Mouse (Mus musculus) bone marrow, adult 2 months (tissue): ENCODE measurements around the gene Pip4k2a. TPM values are rescaled to one million over a fixed set of nuclear protein-coding genes. Genes with fewer than 3 reads are reported as not detected.

Source experiments
- H3K27ac ChIP-seq: fragments of 200-500 bp; 2 replicates; pipeline ENCODE4 v1.5.1; 2012; ENCODE audit warnings: low read depth, mild to moderate bottlenecking, control low read depth, inconsistent platforms, low read length; ENCODE audit not compliant: control insufficient read depth, poor library complexity, insufficient read depth
- H3K4me1 ChIP-seq: fragments of 200-500 bp; 2 replicates; pipeline ENCODE4 v1.6.1; 2011; ENCODE audit warnings: low read length; ENCODE audit not compliant: control insufficient read depth, insufficient read depth
- H3K4me3 ChIP-seq: fragments of 200-500 bp; replicated peaks from 2 replicates; pipeline ENCODE3; 2011; ENCODE audit warnings: mild to moderate bottlenecking, low read depth, low read length, control low read depth; ENCODE audit not compliant: control insufficient read depth
- CTCF ChIP-seq: fragments of 200-500 bp; IDR thresholded peaks from 2 replicates; pipeline ENCODE4 v1.5.1; 2011; ENCODE audit warnings: low read length, control low read depth; ENCODE audit not compliant: control insufficient read depth, insufficient read depth
- POLR2A ChIP-seq: fragments of 200-500 bp; IDR thresholded peaks from 2 replicates; pipeline ENCODE4 v1.6.1; 2011; ENCODE audit warnings: low read depth, mild to moderate bottlenecking, control low read depth, low read length, borderline replicate concordance; ENCODE audit not compliant: control insufficient read depth
- WGBS: fragments of 180-500 bp; shearing (Covaris S2); methylation state at CpG from one replicate; pipeline ENCODE4 v1.1.7; 2018; 5-methylcytosine and 5-hydroxymethylcytosine counted together
- polyA plus RNA-seq: library from polyadenylated mRNA; stranded (reverse); fragments of >200 nt; gene quantifications from 2 replicates; pipeline ENCODE4 v1.2.4, GENCODE M21; 2011; ENCODE audit warnings: low replicate concordance; ENCODE audit not compliant: missing spikeins, insufficient read depth, insufficient read length

Pip4k2a gene
- polyA plus RNA-seq, 1 experiment: 46.7 TPM

- 93% methylated on average over 6 of the region's 6 CpGs for WGBS
- TF ChIP-seq POLR2A (no peak), CTCF (no peak)
- no peak overlapping the region for H3K4me3 ChIP-seq
- H3K4me1 ChIP-seq: no peaks in the 10 kb centered on the region; the same call in 1 of the 2 replicates
- no peak overlapping the region for H3K27ac ChIP-seq
Observed at GRCm38 (mm10) chr2:18842527-18842926, 155.4 kb downstream of the Pip4k2a start.

GRCm38 (mm10) chr2:18841051-18841450 lies 156.9 kb downstream of the Pip4k2a start:
- 95% methylated on average over 8 of the region's 8 CpGs for WGBS
- H3K4me1 ChIP-seq: no peaks in the 10 kb centered on the region; the same call in 1 of the 2 replicates
- TF ChIP-seq CTCF (no peak), POLR2A (no peak)
- H3K27ac ChIP-seq: no peak overlapping the region
- H3K4me3 ChIP-seq: no peak overlapping the region

DNA sequence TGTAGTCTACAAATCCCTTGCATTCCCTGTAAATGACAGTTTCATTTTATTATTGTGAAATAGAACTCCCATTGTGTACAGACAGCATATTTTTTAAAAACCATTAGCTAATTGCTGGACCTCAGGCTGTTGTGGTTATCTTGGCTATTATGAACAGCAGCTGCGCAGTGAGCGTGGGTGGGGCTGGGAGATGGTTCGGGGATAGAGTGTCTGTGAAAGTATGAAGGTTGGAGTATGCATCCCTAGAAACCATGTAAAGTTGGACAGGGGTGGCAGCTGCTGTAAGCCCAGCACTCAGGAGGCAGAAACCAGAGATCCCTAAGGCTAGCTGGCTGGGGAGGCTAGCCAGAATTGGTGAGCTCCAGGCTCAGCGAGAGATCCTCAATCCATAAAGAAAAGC lies 158.4 kb downstream of the Pip4k2a start:
- WGBS: 87% methylated on average over 4 of the region's 4 CpGs
- TF ChIP-seq POLR2A (no peak), CTCF (no peak)
- Histone ChIP-seq H3K4me1 (no peaks in the 10 kb centered on the region; the same call in 1 of the 2 replicates), H3K4me3 (no peak overlapping the region), H3K27ac (no peak overlapping the region)

DNA sequence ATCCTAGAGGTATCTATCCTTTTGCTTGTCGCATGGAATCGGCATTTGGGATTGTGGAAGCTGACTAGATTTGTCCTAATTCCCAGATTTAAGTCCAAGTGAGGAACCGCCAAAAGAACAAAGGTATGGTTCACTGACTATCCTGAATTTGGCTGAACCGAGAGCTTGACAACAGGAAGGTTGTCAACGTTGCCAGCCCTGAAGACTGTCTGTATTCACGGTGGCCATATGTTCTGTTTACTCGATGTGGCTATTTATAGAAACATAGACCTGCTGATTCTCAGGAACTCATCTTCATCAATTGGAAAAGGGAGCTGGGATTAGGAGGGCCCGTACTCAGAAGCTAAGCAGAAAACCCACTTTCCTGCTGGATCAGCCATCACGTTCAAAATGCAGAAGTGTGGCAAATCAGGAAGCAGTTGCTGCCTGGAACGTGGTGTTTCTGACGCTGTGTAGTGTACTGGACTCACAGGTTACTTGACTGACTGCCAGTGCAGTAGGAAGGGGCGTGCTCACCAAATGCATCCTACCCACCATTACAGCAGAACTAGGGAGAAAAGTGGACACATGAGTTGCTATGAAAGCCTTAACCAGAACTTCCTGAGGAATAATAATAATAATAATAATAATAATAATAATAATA lies 162.5 kb downstream of the Pip4k2a start:
- WGBS: 50% methylated on average over 12 of the region's 12 CpGs
- no peak for TF ChIP-seq CTCF
- no peak for TF ChIP-seq POLR2A
- Histone ChIP-seq H3K27ac (no peak overlapping the region), H3K4me1 (no peaks in the 10 kb centered on the region; the same call in 1 of the 2 replicates), H3K4me3 (no peak overlapping the region)

DNA sequence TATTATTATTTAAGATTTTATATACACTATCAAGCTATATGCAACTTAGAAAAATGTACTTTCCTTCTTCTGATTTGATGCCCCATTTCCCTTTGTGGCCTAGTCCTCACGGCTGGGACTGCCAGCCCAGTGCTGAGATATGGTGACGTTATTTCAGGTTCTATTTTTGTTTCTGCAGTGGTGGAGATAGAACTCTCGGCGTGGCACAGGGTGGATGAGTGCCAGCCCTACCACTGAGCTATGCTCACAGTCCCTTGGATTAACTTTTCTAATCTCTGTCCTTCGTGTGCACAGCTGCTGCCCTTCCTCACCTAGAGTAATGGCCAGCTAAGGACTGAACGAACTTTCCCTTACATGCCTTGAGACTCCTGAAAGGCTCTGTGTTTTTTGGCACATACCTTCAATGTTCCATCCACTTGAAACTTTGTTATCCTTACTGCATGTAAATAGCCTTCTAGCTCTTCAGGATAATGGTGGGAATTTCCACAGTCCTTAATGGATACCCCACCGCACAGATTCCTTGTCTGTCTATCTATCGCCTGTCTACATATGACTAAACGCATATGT lies 164.8 kb downstream of the Pip4k2a start:
- TF ChIP-seq POLR2A (no peak), CTCF (no peak)
- Histone ChIP-seq H3K4me1 (no peaks in the 10 kb centered on the region; the same call in 1 of the 2 replicates), H3K27ac (no peak overlapping the region), H3K4me3 (no peak overlapping the region)
- WGBS: 74% methylated on average over 9 of the region's 9 CpGs

DNA sequence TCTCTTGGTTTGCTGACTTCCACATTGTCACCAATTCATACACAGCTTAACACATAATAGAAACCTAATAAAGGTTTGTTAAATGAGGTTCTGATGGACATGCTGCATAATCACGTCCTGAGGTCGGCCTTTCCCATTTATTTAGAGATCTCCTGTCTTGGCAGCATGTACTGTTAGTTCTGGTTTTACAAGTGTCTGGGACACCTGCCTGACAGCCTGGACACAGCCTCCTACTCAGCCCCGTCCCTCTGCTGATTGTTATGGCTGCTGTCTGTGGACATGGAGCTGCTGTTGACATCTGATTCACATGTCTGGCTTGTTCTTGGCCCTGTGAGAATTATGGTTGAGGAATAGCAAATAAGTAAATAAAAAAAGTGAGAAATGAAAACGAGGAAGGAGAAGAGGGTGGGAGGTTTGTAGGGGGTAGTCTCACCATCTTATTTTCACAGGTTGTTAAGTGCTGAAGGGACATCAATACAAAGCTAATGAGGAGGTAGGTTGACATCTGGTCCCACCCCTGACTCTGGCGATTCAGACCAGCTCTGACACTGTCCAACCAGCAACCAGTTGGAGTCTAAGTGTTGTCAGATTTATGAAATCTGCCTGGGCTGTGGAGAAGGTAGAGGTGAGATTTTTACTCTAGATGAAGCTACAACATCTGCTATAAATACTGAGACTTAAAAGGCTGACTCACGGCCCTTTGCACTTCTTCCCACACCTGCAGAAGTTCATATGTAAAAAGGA lies 166.7 kb downstream of the Pip4k2a start:
- no peak overlapping the region for H3K27ac ChIP-seq
- H3K4me3 ChIP-seq: no peak overlapping the region
- WGBS: 67% methylated on average over 6 of the region's 6 CpGs
- no peaks in the 10 kb centered on the region; the same call in 1 of the 2 replicates for H3K4me1 ChIP-seq
- TF ChIP-seq CTCF (no peak), POLR2A (no peak)

DNA sequence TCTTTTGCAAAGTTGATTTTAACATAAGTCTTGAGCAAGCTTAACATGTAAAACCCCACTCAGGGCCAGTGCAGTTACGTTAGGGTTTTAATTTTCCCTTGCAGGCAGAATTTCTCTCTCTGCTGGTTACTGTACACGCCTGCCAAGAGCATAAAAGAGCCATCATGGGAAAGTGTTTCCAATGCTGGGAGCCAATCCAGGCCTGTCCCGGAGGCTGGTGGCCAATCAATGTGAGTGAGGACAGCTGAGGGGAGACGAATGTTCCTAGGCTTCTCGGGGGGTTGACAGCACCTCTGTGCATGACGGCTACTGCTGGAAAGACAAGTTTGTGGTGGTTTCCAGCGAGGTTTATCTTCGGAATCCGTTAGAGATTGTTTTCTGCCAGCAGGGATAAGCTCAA lies 175.2 kb downstream of the Pip4k2a start:
- peaks cover 4% of the 10 kb centered on the region for H3K4me1 ChIP-seq
- no peak overlapping the region for H3K4me3 ChIP-seq
- no peak overlapping the region for H3K27ac ChIP-seq
- WGBS: 76% methylated on average over 9 of the region's 9 CpGs
- TF ChIP-seq CTCF (no peak), POLR2A (no peak)
